Mouse (Mus musculus) adrenal gland, postnatal 36 days (tissue): ENCODE measurements around the gene Mrpl33. TPM values are rescaled to one million over a fixed set of nuclear protein-coding genes. Genes with fewer than 3 reads are reported as not detected.
A peak's percentile ranks its signal among the peaks of the same experiment; 100 is the strongest.

ENCODE experiments used
- DNase-seq, 2 experiments: peaks; one replicate each; pipeline ENCODE4 v3.0.0; 2021; ENCODE audit warnings: mixed read lengths in 1 of 2
- total RNA-seq, 2 experiments: library from RNA; stranded (reverse); gene quantifications; 2 replicates each; pipeline ENCODE4 v1.2.3; 2021

Mrpl33 gene
- total RNA-seq, 2 experiments from 2014 or later: 292 to 420 TPM

- no peak for DNase-seq
Observed at GRCm38 (mm10) chr5:31595868-31596267, 867 bp upstream of the Mrpl33 start.

DNA sequence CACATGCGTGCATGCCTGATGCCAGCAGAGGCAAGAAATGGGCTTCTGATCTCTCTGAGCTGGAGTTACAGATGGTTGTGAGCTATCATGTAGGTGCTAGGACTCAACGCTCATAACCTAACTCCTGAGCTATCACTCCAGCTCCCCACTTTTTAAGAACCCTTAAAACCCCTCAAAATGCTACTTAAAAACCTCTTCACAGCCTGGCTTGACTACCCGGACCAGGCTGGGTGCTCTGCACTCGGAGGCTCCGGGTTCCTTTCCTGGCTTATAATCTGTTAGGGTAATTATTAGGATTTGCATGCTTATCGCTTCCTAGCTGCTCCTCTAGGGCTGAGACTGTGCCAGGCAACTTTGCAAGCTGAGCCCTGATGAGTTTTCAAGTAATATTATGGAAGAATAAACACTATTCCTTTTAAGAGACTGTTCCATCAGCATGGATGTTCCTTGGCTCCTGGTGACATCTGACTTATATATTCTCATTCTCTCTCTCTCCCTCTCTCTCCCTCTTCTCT is 752 bp downstream of the Mrpl33 start:
- no peak for DNase-seq

- DNase-seq: peak in 1 of 2 experiments; percentile 10
Observed at GRCm38 (mm10) chr5:31598121-31598520, 1.4 kb downstream of the Mrpl33 start.

GRCm38 (mm10) chr5:31598579-31598978 is 1.8 kb downstream of the Mrpl33 start:
- peak; percentile 73 to 79 for DNase-seq

- peak in 1 of 2 experiments; percentile 25 for DNase-seq
Observed at GRCm38 (mm10) chr5:31599161-31599560, 2.4 kb downstream of the Mrpl33 start.

GRCm38 (mm10) chr5:31601162-31601722 is 4.5 kb downstream of the Mrpl33 start:
- no peak for DNase-seq

DNA sequence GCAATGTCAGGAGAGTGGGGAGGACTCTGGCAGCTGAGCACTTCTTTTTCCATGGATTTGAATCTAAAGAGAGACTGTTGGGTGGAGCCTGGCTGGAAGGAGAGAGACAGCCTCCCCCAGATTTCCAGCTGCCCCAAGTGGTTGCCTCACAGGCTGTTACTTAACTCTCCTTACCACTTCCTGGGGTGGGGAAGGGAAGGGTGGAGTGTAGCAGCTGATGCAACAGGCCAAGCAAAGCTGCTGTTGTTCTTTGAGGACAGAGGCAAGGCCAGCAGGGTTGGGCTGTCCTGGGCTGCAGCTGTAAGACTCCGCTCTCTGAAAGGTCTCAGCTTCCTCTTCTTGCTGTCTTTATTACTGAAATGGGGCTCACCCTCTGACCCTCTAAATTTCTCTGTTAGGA is 5.6 kb downstream of the Mrpl33 start:
- peak; percentile 80 to 86 for DNase-seq

DNA sequence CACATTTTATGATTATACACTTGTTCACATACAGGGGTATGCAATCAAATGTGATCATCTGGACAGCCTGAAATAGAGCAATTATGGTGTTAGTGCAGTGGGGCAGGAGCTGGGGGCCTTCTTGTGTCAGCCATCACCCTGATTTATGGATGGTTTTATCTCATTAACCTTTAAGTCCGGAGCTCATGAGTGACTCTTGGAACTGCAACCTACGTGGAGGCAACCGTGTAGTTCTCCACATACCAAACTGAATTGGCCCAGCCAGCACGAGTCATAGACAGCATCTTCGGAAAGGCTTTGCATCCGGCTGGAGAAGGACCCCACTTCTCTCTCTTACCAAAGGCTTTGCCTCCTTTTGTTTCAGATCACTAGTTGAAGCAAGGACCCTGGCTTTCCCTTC is 7.0 kb downstream of the Mrpl33 start:
- DNase-seq: peak; percentile 34 to 59

DNA sequence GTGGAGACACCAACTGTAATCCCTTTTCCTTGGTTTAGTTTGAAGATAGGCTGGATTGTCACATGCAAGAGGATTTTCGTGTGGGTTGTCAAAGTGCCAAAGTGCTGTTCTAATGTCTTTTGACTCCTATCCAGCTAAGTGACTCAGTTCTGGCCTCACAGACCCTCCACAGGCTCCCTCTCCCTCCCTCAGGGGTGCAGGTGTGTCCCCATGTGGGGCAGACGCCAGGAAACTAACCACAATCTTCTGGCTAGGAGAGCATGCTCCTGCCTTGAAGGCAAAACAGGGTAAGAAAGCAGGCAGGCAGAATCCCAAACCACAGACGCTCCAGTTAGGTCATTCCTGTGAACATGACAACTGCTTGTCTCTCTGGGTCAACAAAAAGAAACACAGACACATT is 9.4 kb downstream of the Mrpl33 start:
- peak; percentile 50 to 52 for DNase-seq

GRCm38 (mm10) chr5:31610376-31611086 is 13.8 kb downstream of the Mrpl33 start:
- no peak for DNase-seq

GRCm38 (mm10) chr5:31611186-31611585 is 14.5 kb downstream of the Mrpl33 start:
- DNase-seq: no peak

DNA sequence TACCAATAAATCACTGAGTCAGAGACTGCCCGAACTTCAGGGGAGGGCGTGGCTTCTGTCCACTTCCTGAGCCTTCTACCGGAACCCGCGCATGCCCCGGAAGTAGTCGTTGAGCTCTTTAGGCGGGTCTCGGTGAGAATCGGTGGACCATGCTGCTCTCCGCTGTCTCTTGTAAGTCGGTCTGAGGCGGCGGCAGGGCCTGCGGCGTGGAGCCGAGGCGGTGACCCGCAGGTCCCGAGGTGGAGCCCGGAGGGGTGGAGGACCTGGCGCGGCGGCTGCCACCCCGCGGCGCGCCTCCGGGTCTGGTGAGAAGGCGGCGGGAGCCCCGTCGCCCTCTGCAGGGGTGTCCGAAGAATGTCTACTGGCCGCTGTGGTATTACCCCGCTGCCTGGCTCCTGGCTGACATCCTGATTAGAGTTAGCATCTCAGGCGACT is 17.1 kb downstream of the Mrpl33 start:
- DNase-seq: peak; percentile 88 to 93

GRCm38 (mm10) chr5:31614339-31615025 is 17.7 kb downstream of the Mrpl33 start:
- DNase-seq: no peak

- no peak for DNase-seq
Observed at GRCm38 (mm10) chr5:31620326-31620725, 23.6 kb downstream of the Mrpl33 start.

DNA sequence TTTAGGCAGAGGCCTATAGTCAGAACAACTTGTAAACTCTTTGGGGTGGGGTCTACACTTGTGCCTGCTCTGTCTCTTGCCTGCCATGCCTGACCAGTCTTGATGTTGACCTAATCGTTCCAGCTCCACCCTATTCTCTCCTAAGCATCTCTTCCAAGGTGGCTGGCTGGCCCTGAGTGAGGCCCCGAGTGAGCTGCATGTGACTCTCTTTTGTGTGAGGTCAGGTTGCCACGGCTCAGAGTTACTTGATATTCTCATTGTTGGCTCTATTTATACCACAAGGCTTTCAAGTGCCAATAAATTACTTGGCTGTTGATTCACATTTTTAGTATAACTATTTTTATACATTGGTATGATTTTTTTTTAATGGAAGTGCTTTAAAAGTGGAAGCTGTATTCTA is 30.4 kb downstream of the Mrpl33 start:
- no peak for DNase-seq

DNA sequence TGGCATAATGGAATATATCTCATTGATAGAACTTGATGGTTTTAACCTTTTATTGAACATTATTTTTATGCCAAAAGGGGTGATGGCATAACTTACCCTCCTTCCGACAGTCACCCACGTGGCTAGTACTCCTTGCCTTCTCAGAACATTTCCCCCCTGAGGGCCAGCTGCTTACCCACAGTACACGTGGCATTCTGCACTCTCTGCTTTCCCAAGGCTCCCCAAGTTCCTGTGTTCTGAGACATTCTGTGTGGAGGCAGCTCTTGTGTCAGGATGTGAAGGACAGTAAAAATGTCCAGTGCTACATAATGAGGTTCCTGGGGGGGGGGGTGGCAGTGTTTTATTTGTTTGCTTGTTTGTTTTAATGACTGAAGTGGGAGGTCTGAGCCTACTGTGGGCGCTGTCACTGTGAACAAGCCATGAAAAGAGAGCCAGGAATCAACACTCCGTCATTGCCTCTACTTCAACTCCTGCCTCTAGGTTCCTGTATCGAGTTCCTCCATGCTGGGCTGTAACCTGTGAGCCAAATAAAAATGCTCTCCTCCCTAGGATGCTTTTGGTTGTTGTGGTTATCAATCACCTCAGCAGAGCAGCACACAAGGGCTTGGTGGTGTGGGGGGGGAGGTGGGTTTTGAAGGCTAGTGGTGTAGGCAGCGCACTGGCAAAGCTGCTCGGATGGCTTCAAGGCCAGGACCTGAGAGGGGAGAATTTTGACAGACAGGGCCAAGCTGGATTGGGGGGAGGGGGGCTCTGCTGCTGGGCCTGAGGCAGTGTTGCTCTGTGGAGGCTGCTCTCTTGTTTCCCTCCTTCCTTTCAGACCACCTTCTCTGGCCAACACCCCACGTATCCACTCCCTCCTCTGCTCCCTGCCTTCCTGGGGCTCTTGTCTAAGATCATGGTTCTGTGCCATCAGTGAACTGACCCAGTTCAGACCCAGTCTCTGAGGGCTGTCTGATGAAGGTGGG is 31.1 kb downstream of the Mrpl33 start:
- DNase-seq: no peak

- peak; percentile 44 to 53 for DNase-seq
Observed at GRCm38 (mm10) chr5:31628555-31628954, 31.8 kb downstream of the Mrpl33 start.

DNA sequence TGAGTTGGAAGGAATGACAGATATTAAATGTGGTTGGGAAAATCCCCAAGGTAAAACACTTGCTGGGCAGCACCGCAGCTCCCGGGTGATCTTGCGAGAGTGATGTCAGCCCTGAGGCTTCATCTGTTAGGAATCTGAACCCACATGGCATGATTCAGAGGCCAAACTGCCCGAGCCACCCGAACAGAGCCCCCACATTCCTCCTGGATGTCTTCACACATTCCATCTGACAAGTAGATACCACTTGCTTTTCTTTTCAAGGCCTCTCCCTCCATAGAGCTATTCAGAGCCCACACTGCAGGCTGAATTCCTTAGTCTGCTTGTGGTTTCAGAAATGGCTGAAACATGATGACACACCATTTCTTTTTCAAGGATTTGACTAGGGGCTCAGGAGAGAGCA is 33.3 kb downstream of the Mrpl33 start:
- DNase-seq: peak; percentile 81 to 82

- DNase-seq: peak in 1 of 2 experiments; percentile 27
Observed at GRCm38 (mm10) chr5:31631169-31631568, 34.4 kb downstream of the Mrpl33 start.

DNA sequence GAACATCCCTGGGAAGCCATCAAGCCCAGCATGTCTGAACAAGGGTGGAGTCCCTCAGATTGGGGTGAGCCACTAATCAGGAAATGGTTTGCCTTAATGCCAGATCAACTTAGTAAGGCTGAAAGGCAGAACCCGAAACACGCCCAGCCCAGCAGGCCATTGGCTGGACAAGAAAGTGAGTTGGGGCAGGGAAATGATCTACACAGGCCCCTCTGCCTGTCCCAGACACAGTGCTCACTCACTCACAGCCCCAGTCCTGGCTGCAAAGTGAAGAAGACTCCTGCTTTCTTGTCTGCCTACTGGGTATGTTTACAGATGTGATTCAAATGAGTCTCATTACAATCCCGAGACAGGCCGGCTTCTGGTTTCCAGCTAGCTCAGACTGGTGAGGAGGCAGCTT is 37.4 kb downstream of the Mrpl33 start:
- no peak for DNase-seq

DNA sequence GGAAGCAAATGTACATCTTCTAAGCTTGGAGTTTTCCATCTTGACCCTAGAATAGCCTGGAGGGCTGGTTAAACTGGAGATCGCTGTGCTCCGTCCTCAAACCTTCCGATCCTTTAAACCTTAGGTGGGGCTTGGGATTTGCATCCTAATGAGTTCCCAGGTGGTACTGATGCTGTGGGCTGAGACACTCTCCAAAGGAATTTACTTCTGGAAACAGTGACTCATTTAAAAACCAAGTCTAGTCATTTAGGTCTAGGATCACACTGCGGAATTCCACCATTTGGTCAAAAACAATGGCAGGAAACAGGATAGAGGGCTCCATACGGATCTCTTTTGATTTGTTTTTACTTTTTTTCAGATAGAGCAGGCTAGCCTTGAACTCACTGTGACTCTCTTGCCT is 37.9 kb downstream of the Mrpl33 start:
- DNase-seq: no peak
